Mouse (Mus musculus): ENCODE measurements around the gene St6galnac3.
"Not testable (repeated sequence)": the region's sequence is repeated elsewhere in the genome, so short reads cannot be mapped to it uniquely, and the experiment has no call there.

The St6galnac3 gene

GRCm38 (mm10) chr3:153724701-153725668 is at the start of gene St6galnac3:
Gene St6galnac3 (minus strand): TSS chr3:153725174.
- peak; percentile 41 for DNase-seq (ENCODE audit: low spot score)

GRCm38 (mm10) chr3:153774568-153774967 is 49.6 kb upstream of the St6galnac3 start:
- DNase-seq (ENCODE audit: low spot score) = no peak

- no peak for DNase-seq (ENCODE audit: low spot score)
These were observed 46.5 kb upstream of the St6galnac3 start for GRCm38 (mm10) chr3:153771479-153771878.

GRCm38 (mm10) chr3:153770573-153770972 is 45.6 kb upstream of the St6galnac3 start:
- DNase-seq (ENCODE audit: low spot score) = no peak

GRCm38 (mm10) chr3:153769220-153769619 is 44.2 kb upstream of the St6galnac3 start:
- no peak for DNase-seq (ENCODE audit: low spot score)

GRCm38 (mm10) chr3:153765171-153765570 is 40.2 kb upstream of the St6galnac3 start:
- DNase-seq (ENCODE audit: low spot score) = no peak

GRCm38 (mm10) chr3:153764760-153765159 is 39.8 kb upstream of the St6galnac3 start:
- DNase-seq (ENCODE audit: low spot score) = no peak

GRCm38 (mm10) chr3:153761171-153761570 is 36.2 kb upstream of the St6galnac3 start:
- DNase-seq (ENCODE audit: low spot score) = no peak

- DNase-seq (ENCODE audit: low spot score) = no peak
These were observed 34.3 kb upstream of the St6galnac3 start for GRCm38 (mm10) chr3:153759269-153759668.

- no peak for DNase-seq (ENCODE audit: low spot score)
These were observed 31.6 kb upstream of the St6galnac3 start for GRCm38 (mm10) chr3:153756500-153756996.

GRCm38 (mm10) chr3:153755785-153756326 is 30.9 kb upstream of the St6galnac3 start:
- DNase-seq (ENCODE audit: low spot score) = not testable (repeated sequence)

GRCm38 (mm10) chr3:153751435-153751834 is 26.5 kb upstream of the St6galnac3 start:
- no peak for DNase-seq (ENCODE audit: low spot score)

- DNase-seq (ENCODE audit: low spot score) = no peak
These were observed 24.4 kb upstream of the St6galnac3 start for GRCm38 (mm10) chr3:153749359-153749758.

- DNase-seq (ENCODE audit: low spot score) = no peak
These were observed 23.3 kb upstream of the St6galnac3 start for GRCm38 (mm10) chr3:153748293-153748692.

- DNase-seq (ENCODE audit: low spot score) = no peak
These were observed 20.1 kb upstream of the St6galnac3 start for GRCm38 (mm10) chr3:153745099-153745498.

GRCm38 (mm10) chr3:153744447-153744846 is 19.5 kb upstream of the St6galnac3 start:
- DNase-seq (ENCODE audit: low spot score) = no peak

GRCm38 (mm10) chr3:153741800-153742199 is 16.8 kb upstream of the St6galnac3 start:
- DNase-seq (ENCODE audit: low spot score) = no peak

- no peak for DNase-seq (ENCODE audit: low spot score)
These were observed 14.4 kb upstream of the St6galnac3 start for GRCm38 (mm10) chr3:153739351-153739750.

GRCm38 (mm10) chr3:153738421-153738820 is 13.4 kb upstream of the St6galnac3 start:
- no peak for DNase-seq (ENCODE audit: low spot score)

GRCm38 (mm10) chr3:153736756-153737280 is 11.8 kb upstream of the St6galnac3 start:
- no peak for DNase-seq (ENCODE audit: low spot score)

GRCm38 (mm10) chr3:153735796-153736549 is 11.0 kb upstream of the St6galnac3 start:
- DNase-seq (ENCODE audit: low spot score) = no peak

- no peak for DNase-seq (ENCODE audit: low spot score)
These were observed 9.8 kb upstream of the St6galnac3 start for GRCm38 (mm10) chr3:153734741-153735140.
